Mouse (Mus musculus) MEL-GATA-1-ER (cell line): ENCODE data around the gene Zbtb3.
"Not testable (repeated sequence)": the region's sequence is repeated elsewhere in the genome, so short reads cannot be mapped to it uniquely, and the experiment has no call there.

ENCODE experiments used
- DNase-seq: peaks from one replicate; pipeline ENCODE4 v3.0.0-alpha.2; 2012; ENCODE audit warnings: low read depth; ENCODE audit errors: extremely low read depth

Gene Zbtb3

DNA sequence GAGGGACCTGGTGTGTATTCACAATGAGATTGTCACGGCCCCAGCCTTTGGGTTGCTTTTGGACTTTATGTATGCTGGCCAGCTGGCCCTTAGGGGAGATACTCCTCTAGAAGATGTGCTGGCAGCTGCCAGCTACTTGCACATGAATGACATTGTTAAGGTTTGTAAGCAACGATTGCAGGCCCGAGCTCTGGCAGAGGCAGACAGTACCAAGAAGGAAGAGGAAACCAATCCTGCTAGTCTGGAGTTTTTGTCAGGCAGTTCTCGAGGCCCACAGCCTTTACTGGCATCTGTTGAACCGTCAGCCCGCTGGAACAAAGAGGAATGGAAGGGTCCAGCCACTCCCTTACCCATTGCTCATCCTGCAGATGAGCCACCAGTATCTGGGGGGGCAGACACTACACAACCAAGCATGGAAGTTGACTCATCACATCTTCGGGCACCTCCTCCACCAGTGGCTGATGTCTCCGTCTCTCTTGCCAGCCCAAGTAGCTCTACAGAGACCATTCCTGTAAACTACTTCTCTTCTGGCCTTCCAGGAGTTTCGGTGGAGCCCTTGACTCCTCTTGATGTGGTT is 937 bp downstream of the Zbtb3 start:
- DNase-seq = no peak

DNA sequence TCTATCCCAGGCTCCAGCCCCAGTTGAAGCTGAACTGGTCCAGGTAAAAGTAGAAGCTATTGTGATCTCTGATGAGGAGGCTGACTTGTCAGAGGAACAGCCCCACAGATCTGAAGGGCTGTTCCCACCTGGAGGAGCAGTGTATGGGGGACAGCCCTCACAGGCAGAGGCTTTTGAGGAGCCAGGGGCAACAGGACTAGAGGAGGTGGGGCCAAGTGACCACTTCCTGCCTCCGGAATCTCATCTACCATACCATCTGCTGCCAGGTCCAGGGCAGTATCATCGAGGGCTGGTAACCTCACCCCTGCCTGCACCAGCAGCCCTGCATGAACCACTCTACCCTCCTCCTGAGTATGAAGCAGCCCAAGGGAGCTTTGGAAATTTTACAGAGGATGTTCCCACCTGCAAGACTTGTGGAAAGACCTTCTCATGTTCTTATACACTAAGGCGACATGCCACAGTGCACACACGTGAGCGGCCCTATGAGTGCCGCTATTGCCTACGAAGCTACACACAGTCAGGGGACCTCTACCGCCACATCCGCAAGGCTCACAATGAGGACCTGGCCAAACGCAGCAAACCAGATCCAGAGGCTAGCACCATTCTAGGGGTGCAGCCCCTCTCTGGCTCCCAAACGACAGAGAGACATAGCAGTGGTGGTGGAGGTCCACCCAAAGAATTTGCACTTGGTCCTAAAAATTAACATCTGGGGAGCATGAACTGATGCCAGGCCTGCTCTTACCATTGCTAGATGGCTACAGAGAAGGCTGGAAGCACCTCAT is 1.7 kb downstream of the Zbtb3 start:
- DNase-seq = no peak

DNA sequence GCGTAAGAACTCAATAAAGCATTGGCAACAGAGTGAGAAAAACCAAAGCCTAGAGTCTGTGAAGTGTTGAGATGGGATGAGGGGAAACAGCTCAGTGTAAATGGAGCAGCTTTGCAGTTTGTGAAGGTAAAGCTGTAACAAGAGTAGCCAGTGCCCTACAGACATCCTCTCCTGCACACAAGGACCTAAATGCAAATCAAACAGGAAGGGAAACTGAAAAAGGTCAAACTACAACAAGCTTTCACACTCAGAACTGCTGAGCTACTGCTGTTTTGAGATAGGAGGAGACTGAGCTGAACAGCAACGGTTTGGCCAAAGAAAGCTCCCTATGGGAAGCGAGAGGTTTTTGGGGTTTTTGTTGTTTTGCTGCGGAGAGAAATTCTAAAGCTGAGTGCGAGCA is 4.5 kb downstream of the Zbtb3 start:
- DNase-seq = no peak

DNA sequence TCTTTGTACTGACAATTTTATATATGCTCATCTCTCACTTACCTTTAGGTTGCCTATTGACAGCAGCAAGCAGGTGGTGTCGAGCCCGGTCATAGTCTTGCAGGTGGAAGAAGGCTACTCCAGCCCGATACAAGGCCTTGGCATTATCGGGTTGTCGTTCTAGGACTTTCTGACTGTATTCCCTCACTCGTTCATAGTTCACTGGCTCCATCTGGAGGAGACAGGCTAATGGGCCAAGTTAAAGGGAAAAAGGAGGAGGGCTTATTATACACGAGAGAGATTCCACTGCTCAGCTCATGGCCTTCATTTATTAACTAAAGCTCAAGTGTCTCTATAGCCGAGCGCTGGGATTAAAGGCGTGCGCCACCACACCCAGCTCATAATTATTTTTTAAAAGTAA is 13.5 kb downstream of the Zbtb3 start:
- DNase-seq = no peak

DNA sequence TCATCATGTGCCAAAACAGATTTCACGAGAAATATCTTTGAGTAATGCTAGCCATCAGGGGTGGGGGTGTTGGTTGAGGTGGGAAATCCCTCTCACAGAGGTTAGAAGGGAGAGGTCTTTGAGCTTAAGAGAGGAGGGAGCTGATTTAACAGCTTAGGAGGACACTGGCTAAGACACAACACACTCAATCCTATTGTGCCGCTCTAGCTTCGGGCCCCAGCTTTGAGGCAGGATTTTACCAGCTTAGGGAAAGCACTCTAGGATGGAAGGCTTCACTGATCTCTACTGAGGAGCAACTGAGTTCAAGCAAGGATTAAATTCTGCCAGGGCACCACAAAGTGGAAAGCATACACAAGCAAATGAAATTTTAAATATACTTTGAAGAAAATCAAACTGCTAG is 14.6 kb downstream of the Zbtb3 start:
- DNase-seq = no peak

DNA sequence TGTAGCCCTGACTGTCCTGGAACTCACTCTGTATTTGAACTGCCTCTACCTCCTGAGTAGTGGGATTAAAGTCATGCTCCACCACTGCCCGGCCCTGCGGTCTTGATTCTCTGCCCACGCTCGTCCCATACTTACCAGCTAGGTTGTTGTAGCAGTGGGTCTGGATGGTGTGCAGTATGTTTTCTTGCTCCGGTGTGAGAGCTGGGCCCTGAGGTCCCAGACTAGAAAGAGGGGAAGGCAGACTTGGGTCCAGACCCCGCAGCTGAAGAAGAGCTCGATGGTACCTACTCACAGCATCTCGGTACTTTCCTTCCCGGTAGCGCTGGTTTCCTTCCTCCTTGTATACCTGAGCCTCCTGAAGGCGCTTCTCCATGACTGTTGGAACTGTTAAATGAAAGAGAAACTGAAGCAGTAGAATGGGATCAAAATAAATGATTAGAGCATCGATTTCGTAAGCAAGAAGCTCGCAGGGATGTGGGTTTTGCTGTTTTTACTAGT is 16.0 kb downstream of the Zbtb3 start:
- DNase-seq = no peak

DNA sequence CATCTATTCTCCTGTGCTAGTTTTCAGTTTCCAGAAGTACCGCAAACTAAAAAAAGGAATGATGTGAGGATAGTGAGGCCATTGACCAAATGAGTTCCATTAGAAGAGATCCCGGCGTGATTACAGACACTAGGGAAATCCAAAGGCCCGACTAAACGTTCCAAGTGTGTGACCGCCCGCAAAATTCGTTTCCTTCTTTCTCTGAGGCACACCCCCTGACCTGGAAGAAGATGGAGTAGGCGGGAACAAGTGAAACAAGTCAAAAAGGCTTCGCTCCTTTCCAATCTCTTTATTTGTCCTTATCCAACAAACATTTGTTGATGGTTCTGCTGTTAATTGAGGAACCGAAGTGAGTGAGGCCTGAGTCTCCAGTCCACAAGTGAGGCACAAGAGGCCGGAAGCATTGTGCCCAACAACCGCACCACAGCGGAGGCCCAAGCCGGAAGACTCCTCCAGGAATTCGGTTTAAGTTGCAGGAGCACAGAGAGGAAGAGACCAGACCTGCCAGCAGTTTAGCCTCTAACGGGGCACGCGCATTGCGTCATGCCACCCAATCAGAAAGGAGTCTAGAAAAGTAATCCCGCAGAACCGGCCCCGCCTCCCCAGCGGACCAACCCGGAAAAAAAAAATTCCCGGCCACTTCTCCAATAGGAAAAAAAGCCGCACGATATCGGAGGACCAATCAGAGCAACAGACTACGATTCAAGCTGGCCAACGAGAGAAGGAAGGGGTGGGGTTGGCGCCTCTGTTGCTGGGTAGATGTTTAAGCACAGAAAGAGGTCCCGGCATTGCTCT is 16.6 kb downstream of the Zbtb3 start, which contains the start of gene Ttc9c:
Ttc9c (minus strand) TSS at position 533 of the 795 bp plus-strand sequence.
- DNase-seq = peak; percentile 98

DNA sequence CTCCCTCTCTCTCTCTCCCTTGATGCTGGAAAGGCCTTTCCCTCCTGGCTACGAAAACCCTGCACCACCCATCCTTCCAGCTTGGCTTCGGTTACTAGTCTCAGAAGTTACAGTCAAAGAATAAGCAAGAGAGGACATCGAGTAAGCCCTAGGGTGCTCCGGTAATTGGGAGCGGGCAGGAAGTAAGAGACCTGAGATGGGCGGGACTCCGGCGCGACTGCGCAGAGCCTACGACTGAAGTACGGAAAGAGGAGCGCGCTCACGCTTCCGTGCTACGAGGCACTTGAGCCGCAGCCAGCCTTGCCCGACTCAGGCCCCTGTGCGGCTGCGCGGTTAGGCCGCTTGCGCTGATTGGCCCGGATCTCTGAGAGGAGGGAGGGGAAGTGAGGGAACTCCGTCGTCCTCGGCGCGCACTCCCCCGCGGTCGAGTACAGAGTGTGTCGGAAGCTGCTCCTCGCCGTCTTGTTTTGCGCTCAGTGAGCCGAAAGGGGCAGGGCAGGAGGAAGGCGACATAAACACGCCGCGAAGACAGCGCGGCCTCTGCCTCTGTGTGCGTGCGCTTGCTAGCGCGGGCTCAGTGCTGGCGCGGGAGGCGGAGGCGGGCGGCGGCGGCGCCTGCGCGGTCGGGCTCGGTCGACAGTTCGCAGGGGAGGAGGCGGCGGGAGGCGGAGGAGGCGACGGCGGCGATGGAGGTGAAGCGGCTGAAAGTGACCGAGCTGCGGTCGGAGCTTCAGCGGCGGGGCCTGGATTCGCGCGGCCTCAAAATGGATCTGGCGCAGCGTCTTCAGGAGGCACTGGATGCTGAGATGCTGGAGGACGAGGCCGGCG is 17.5 kb downstream of the Zbtb3 start, which contains the start of gene Hnrnpul2:
Hnrnpul2 (plus strand) TSS at position 415 of the 828 bp plus-strand sequence.
- DNase-seq = peak; percentile 97

DNA sequence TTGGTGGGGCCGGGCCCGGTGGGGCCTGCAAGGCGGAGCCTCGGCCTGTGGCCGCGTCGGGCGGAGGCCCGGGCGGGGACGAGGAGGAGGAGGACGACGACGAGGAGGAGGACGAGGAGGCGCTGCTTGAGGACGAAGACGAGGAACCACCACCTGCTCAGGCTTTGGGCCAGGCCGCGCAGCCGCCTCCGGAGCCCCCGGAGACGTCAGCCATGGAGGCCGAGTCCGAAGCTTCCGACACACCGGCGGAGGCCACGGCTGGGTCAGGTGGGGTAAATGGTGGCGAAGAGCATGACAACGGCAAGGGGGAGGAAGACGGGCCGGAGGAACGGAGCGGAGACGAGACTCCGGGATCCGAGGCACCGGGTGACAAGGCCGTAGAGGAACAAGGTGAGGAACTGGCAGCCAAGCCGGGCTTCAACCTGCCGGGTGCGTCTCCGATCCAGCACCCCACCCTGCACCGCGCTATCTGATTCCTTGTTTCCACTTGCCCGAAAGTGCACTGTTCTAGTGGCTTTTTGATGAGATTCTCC is 18.1 kb downstream of the Zbtb3 start:
- no peak for DNase-seq

DNA sequence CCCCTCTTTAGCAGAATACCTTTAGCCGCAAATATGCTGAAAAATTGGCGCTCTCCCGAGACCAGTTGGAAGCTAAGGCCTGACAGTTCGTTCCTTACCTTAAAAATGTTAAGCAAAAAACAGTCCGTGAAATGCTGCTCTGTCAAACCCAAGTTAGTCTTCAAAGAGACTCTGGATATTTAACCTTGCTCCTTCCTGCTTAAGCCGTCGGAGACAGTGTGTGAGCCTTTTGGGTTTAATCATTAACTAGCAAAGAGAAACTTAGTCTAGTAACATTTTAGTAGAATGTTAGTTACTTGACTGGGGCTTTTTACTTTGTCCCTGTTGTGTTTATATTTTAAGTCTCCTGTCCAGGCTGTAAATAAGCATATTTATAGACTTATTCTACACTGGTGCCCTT is 18.8 kb downstream of the Zbtb3 start:
- DNase-seq = no peak

DNA sequence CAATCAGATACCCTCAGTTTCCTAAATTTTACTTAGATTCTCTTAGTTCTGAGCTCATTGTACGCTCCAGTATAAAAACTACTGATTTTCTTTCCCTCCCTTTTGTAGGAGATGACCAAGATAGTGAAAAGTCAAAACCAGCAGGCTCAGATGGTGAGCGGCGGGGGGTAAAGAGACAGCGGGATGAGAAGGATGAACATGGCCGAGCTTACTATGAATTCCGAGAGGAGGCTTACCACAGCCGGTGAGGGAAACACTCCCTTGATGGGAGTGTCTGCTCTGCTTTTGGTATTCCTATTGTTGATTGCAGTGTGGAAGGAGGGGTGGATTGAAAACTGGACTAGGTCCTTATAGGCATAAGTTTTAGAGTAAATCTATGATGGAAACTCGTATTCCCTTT is 20.3 kb downstream of the Zbtb3 start:
- DNase-seq = no peak

DNA sequence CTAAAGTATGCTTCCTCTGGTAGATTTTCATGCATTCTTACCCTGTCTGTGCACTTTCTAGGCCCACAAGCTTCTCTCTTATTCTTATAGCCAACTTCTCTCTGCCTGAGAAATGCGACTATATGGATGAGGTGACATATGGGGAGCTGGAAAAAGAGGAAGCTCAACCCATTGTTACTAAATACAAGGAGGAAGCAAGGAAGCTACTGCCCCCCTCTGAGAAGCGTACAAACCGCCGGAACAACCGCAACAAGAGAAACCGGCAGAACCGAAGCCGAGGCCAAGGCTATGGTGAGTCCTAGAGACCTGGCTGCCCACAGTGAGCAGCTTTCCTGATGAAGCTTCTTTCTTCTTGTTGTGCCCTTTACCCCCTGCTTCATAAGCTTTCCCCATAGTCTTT is 27.3 kb downstream of the Zbtb3 start, which contains the start of gene AC129217.1:
AC129217.1 (plus strand) TSS at position 114 of the 400 bp plus-strand sequence.
- DNase-seq = peak; percentile 63

DNA sequence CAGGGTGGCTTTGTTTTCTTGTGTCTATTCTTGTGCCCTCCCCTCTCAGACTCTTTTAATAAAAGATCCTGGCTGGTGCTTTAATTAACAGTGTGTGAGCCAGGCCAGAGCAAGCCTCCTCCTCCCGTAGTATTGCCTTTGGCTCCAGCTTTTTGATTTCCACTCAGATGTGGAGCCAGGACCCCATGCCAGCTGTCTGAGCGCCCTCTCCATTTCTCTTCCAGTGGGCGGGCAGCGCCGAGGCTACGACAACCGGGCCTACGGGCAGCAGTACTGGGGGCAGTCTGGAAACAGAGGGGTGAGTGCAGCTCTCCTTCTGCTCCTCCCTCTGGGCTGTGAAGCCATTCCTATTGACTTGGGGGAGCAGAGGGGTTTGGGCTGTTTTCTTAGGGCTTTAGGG is 28.3 kb downstream of the Zbtb3 start:
- no peak for DNase-seq

DNA sequence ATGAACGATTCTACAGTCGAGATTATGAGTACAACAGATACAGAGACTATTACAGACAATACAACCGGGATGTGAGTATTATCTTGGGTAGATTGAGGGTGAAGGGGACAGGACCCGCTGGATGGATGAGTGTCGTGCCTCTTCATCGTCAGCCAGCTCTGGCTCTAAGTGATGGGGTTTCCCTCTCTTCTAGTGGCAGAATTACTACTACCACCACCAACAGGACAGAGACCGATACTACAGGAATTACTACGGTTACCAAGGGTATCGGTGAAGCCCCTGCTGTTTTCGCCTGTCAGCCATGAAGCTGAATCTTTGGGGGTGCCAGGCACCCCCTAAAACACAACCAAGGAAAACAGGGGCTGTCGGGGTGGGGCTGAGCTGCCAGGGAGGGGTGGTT is 28.9 kb downstream of the Zbtb3 start:
- DNase-seq = no peak

DNA sequence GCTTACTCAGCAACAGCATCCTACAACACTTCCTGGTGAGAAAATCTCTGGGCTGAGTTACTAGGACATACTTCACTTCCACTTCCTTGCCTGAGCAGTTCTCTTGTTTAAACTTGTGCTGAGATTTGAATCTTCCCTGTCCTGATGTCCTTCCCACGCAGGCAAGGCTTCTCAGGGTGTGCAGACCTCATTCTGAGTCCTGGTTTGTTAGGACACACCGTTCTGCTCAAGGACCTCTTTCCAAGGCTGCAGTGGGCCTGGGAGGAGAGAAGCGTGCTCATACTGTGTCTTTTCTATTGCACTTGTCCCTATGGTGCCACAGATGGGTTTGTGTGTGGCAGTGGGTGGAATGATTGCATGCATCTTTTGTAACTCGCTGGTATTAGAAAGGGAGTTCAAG is 30.6 kb downstream of the Zbtb3 start:
- DNase-seq = no peak

DNA sequence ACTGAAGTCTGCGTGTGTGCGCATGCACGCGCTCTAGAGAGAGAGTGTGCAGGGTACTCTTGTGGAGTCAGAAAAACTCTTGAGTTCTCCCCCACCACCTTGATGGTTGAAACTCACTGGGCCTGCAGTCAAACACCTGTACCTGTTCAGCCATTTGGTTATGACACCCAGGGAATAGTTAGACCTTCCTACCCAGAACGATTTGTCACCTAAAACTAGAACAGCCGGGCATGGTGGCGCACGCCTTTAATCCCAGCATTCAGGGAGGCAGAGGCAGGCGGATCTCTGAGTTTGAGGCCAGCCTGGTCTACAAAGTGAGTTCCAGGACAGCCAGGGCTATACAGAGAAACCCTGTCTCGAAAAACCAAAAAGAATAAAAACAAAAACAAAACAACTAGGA is 34.0 kb downstream of the Zbtb3 start:
- not testable (repeated sequence) for DNase-seq

DNA sequence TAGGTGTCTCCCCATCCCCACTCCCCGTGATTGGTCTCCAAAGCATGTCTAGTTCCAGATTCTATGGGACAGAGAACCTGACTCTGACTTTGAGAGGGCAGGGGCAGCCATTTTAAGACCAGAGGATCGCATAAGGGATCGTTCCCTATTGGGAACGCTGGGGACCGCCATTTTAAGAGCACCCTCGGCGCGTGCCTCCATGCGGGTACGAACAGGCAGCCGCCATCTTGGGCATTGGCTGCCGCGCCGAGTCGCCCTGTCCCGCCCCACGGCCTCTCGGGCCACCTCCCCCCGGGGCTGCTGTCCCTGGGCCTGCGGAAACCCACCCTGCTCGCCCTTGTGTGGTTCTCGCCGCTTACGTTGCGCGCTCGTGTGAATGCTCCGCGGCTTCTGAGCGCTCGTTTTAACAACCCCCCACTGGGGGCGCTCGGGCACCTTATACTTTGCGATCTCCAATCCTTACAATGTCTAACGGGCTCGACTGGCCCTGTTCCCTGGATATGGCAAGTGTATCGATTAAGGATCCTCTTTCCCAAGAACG is 35.0 kb downstream of the Zbtb3 start, which contains the start of gene Bscl2:
Bscl2 (plus strand) TSS at position 217 of the 541 bp plus-strand sequence.
- DNase-seq = peak; percentile 55

DNA sequence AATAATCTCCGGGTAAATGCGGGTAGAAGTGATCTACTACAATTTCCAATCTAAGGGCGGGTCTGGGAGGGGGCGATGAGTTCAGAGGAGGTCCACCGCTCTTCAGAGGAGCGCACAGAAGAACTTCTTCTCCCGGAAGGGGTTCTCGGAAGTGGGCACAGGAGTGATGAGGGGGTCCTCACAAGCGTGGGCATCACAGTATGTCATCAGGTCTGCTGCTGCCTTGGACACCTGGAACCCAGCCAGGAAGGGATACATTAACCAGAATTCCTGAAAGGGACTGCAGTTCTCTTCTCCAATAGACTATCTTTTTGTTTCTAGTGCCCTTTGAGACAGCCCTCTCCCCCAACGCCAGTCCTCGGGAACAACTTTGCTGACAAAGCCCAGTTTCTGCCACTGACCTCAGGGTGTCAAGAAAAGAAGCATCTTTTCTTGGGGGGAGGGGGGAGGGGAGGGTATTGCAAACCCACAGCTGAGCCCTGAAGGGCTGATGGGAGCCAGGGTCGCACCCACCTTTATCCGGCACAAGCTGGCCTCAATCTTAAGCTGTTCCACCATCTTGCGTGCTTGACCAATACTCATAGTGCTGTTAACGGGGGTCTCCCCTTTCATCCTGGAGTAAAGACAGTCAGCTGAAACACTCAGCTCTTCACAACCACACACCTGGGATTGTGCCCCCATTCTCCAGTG is 35.8 kb downstream of the Zbtb3 start:
- no peak for DNase-seq

DNA sequence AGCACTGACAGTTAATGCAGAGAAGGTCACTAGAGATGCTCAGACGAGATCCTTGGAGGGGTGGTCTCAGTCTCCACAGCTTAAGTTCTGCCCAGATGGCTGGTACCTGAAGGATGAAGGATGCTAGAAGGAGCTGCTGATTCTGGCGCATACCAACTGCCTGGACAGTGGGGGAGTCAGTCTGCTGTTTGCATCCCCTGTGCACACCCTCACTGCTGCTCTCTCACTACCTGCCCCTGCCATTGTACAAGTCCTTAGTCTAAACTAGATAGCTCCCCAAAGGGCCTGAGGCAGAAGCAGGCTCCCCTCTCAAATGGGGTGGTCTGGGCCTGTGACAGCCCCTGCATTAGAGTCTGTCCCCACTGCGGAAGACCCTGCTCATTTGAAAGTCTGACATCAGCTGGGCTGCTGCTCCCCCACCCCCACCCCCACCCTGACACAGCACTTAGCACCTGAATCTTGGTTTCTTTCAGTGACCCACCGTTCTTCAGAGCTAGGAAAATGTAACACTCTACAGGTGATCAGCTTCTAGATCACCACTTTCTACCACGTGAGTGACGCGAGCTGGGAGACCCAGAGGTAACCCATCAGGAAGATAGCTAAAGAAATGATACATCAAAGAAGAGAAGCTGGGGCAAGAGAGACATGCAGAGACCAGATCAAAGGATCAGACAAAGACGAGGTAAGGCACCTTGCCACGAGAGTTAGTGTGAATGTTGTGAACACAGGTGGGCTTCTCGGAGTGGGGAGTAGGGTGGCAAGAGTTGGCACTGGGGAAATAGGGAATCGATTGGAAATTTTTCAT is 37.0 kb downstream of the Zbtb3 start, which contains the start of gene Gng3:
Gng3 (minus strand) TSS at position 92 of the 805 bp plus-strand sequence.
- no peak for DNase-seq
